Mouse (Mus musculus): ENCODE measurements at regions not wholly inside any gene's neighbourhood (a gene's known extent, or its start where the extent isn't known, plus 50 kb on each side); places are given as distances from the start of the nearest gene placed in this dataset.
"Not testable (repeated sequence)": the region's sequence is repeated elsewhere in the genome, so short reads cannot be mapped to it uniquely, and the experiment has no call there.

DNA sequence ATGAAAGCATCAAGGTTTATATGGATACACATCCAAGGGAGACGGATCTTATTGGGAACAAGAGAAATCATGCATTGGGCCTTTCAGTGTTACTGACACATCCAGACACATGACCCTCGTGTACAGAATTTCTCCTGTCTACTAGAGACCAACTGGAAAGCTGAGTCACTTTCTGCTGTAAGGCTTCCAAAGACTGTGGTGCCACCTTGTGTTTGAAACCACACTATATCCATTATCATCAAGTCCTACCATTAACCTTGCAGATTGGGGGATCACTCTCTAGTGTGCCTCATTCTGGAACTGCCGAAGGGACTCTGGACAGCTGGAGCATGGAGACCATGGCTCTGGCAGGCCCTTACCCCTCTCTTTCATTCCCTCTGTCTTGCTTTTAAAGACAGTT is 125.2 kb downstream of the Zxdb start:
- not testable (repeated sequence) for TF ChIP-seq CTCF (IDR thresholded peaks at IDR 0.05; ENCODE audit: low read depth, low read length); POLR2A (IDR thresholded peaks at IDR 0.05; ENCODE audit: extremely low read depth, insufficient read depth, low read length)
